Mouse (Mus musculus) granulocyte monocyte progenitor cell, adult 5-6 weeks (primary cell): Measurements from ENCODE around the gene Polm. TPM values are rescaled to one million over a fixed set of nuclear protein-coding genes. Genes with fewer than 3 reads are reported as not detected.
A peak's percentile ranks its signal among the peaks of the same experiment; 100 is the strongest.

ENCODE experiments used
- ATAC-seq: replicated peaks from 2 replicates; pipeline ENCODE4 v1.8.0; 2016; ENCODE audit warnings: mild to moderate bottlenecking, moderate TSS enrichment, inconsistent platforms; ENCODE audit not compliant: poor library complexity, severe bottlenecking
- total RNA-seq, 2 experiments: library from RNA; stranded (forward) in 1 of 2; stranded (reverse) in 1 of 2; fragments of 200-712, 200-1000 nt in 1 of 2; fragments of >200 nt in 1 of 2; fragmentation: Nextera tagmentation in 1 of 2; gene quantifications; 2 replicates each; pipeline ENCODE4 v1.2.3; 2014 to 2017

Gene Polm
- total RNA-seq, 2 experiments from 2014 or later, result 0.73 TPM; not detected in 1

GRCm38 (mm10) chr11:5785732-5786131, 52.1 kb downstream of the Polm start:
- peak; percentile 28 for ATAC-seq

GRCm38 (mm10) chr11:5782199-5782944, 55.4 kb downstream of the Polm start:
- ATAC-seq, result no peak

DNA sequence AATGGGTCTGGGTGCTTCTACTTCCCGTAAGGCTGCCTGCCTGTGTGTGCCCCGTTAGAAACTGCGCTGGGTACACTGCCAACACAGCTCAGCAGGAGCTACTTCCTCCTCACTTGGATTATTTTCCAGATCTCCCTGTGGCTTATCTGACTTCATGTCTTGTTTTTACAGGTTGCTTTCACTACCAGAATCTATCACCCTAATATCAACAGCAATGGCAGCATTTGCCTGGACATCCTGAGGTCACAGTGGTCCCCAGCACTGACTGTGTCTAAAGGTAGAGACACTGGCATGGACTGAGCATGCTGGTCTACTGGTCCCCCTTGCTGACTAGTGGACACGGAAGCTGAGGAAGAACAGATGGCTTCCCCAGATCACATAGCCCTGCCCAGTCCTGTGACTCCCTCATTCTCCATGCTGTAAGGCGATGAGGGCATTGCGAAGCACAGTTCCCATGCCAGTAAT, 57.7 kb downstream of the Polm start:
- ATAC-seq, result no peak

GRCm38 (mm10) chr11:5778481-5778880, 59.3 kb downstream of the Polm start:
- peak; percentile 56; the same call in 1 of the 2 replicates for ATAC-seq

Other genes with a start within 250 kb of the Polm start
- 65.7 and 68.3 TPM in 2 replicates for gene Mrps24, start 122.3 kb downstream of the Polm start, total RNA-seq (2014; fragmentation: Nextera tagmentation)
- gene Mrps24, start 122.3 kb downstream of the Polm start, total RNA-seq (2017), result 58.6 and 67.0 TPM in 2 replicates
- 4.7 and 6.4 TPM in 2 replicates for gene Urgcp, start 75.6 kb downstream of the Polm start, total RNA-seq (2014; fragmentation: Nextera tagmentation)
- gene Urgcp, start 75.6 kb downstream of the Polm start, total RNA-seq (2017), result 6.5 TPM in 2 replicates
- gene Dbnl, start 49.5 kb downstream of the Polm start, total RNA-seq (2014; fragmentation: Nextera tagmentation), result 56.5 and 61.6 TPM in 2 replicates
- 73.3 and 89.1 TPM in 2 replicates for gene Dbnl, start 49.5 kb downstream of the Polm start, total RNA-seq (2017)
- not detected in 2 replicates for gene Pgam2, start 34.3 kb downstream of the Polm start, total RNA-seq (2014; fragmentation: Nextera tagmentation)
- not detected in 2 replicates for gene Pgam2, start 34.3 kb downstream of the Polm start, total RNA-seq (2017)
- gene Aebp1, start 23.9 kb upstream of the Polm start, total RNA-seq (2014; fragmentation: Nextera tagmentation), result not detected in 2 replicates
- gene Aebp1, start 23.9 kb upstream of the Polm start, total RNA-seq (2017), result not detected in 2 replicates
- 84.1 and 88.5 TPM in 2 replicates for gene Pold2, start 40.3 kb upstream of the Polm start, total RNA-seq (2014; fragmentation: Nextera tagmentation)
- gene Pold2, start 40.3 kb upstream of the Polm start, total RNA-seq (2017), result 55.8 and 95.4 TPM in 2 replicates
- not detected in 2 replicates for gene Myl7, start 60.8 kb upstream of the Polm start, total RNA-seq (2014; fragmentation: Nextera tagmentation)
- gene Myl7, start 60.8 kb upstream of the Polm start, total RNA-seq (2017), result not detected in 2 replicates
- not detected in 2 replicates for gene Gck, start 112.1 kb upstream of the Polm start, total RNA-seq (2014; fragmentation: Nextera tagmentation)
- gene Gck, start 112.1 kb upstream of the Polm start, total RNA-seq (2017), result not detected in 2 replicates
- gene Ykt6, start 117.7 kb upstream of the Polm start, total RNA-seq (2014; fragmentation: Nextera tagmentation), result 47.8 and 48.4 TPM in 2 replicates
- 44.1 and 45.2 TPM in 2 replicates for gene Ykt6, start 117.7 kb upstream of the Polm start, total RNA-seq (2017)
- gene Camk2b, start 228.3 kb upstream of the Polm start, total RNA-seq (2014; fragmentation: Nextera tagmentation), result 1.0 and 2.5 TPM in 2 replicates
- gene Camk2b, start 228.3 kb upstream of the Polm start, total RNA-seq (2017), result 1.8 and 2.7 TPM in 2 replicates